Mouse (Mus musculus) CH12.LX (cell line): ENCODE results near the gene Cramp1l. TPM values are rescaled to one million over a fixed set of nuclear protein-coding genes. Genes with fewer than 3 reads are reported as not detected.

Experiments
- DNase-seq: peaks from one replicate; pipeline ENCODE4 v3.0.0-alpha.2; 2013; ENCODE audit errors: extremely low read depth
- H3K27ac ChIP-seq: 2 replicates; pipeline ENCODE4 v1.5.1; 2012; ENCODE audit warnings: low read depth, mild to moderate bottlenecking, control low read depth, moderate library complexity; ENCODE audit not compliant: insufficient read depth
- H3K27me3 ChIP-seq: replicated peaks from 2 replicates; pipeline ENCODE3; 2012; ENCODE audit warnings: inconsistent platforms
- H3K36me3 ChIP-seq, 2 experiments: replicated peaks in 1 of 2; 2 replicates each; pipeline versions ENCODE3 to v1.6.1; 2012; ENCODE audit warnings: inconsistent platforms in 1 of 2, low read length in 1 of 2, mild to moderate bottlenecking in 1 of 2, mixed read lengths in 1 of 2, moderate library complexity in 1 of 2; ENCODE audit not compliant: control insufficient read depth in 1 of 2, insufficient read depth in 1 of 2
- H3K4me1 ChIP-seq, 2 experiments: 2 replicates each; pipeline ENCODE4 v1.6.1; 2012; ENCODE audit warnings: inconsistent platforms in 1 of 2, moderate library complexity in 1 of 2; ENCODE audit not compliant: insufficient read depth in 2 of 2, control insufficient read depth in 1 of 2
- H3K4me2 ChIP-seq: 2 replicates; pipeline ENCODE4 v1.6.1; 2012; ENCODE audit warnings: low read depth, mild to moderate bottlenecking, control low read depth; ENCODE audit not compliant: poor library complexity, insufficient read depth, severe bottlenecking
- H3K4me3 ChIP-seq, 3 experiments: fragments of 150-350 bp in 1 of 3; sonication (generic) in 1 of 3; replicated peaks in 1 of 3; 2 replicates each; pipeline versions ENCODE3 to v1.5.1; 2011 to 2012; ENCODE audit warnings: low read depth in 2 of 3, low read length in 2 of 3, mild to moderate bottlenecking in 2 of 3, moderate library complexity in 2 of 3, control low read depth in 1 of 3, improper control_type of control experiment in 1 of 3, inconsistent platforms in 1 of 3, mixed read lengths in 1 of 3; ENCODE audit not compliant: poor library complexity in 1 of 3
- H3K79me2 ChIP-seq: replicated peaks from 2 replicates; pipeline ENCODE4 v1.6.1; 2012; ENCODE audit warnings: mild to moderate bottlenecking, moderate library complexity; ENCODE audit not compliant: control insufficient read depth, poor library complexity, insufficient read depth, severe bottlenecking; ENCODE audit errors: extremely low read depth
- H3K9ac ChIP-seq: 2 replicates; pipeline ENCODE4 v1.6.1; 2012; ENCODE audit warnings: low read depth, mild to moderate bottlenecking, control low read depth, moderate library complexity; ENCODE audit not compliant: insufficient read depth
- H3K9me3 ChIP-seq: replicated peaks from 2 replicates; pipeline ENCODE3; 2012; ENCODE audit warnings: low read length, inconsistent platforms, mixed read lengths
- E2F4 ChIP-seq: IDR thresholded peaks from 2 replicates; pipeline ENCODE4 v1.6.1; 2011; ENCODE audit warnings: low read depth, low read length, improper control_type of control experiment; ENCODE audit not compliant: insufficient replicate concordance
- ELF1 ChIP-seq: IDR thresholded peaks from 2 replicates; pipeline ENCODE4 v1.6.1; 2014; ENCODE audit warnings: low read depth, mild to moderate bottlenecking, inconsistent platforms, low read length, improper control_type of control experiment
- ETS1 ChIP-seq: conservative IDR thresholded peaks from 2 replicates; pipeline ENCODE4 v1.6.1; 2012; ENCODE audit warnings: low read depth, mild to moderate bottlenecking, inconsistent platforms, low read length, improper control_type of control experiment, moderate library complexity
- HCFC1 ChIP-seq: IDR thresholded peaks from 2 replicates; pipeline ENCODE4 v1.6.1; 2012; ENCODE audit warnings: low read depth, mild to moderate bottlenecking, inconsistent platforms, low read length, improper control_type of control experiment
- IRF4 ChIP-seq: IDR thresholded peaks from 2 replicates; pipeline ENCODE4 v1.6.1; 2014; ENCODE audit warnings: low read depth, mild to moderate bottlenecking, inconsistent platforms, low read length, improper control_type of control experiment
- JUN ChIP-seq: IDR thresholded peaks from 2 replicates; pipeline ENCODE4 v1.6.1; 2011; ENCODE audit warnings: low read depth, mild to moderate bottlenecking, low read length, improper control_type of control experiment, moderate library complexity; ENCODE audit not compliant: insufficient read depth
- MAFK ChIP-seq: IDR thresholded peaks from 2 replicates; pipeline ENCODE4 v1.6.1; 2011; ENCODE audit warnings: low read length, improper control_type of control experiment; ENCODE audit not compliant: insufficient replicate concordance
- MAZ ChIP-seq: IDR thresholded peaks from 2 replicates; pipeline ENCODE4 v1.6.1; 2012; ENCODE audit warnings: low read depth, mild to moderate bottlenecking, inconsistent platforms, low read length, improper control_type of control experiment, moderate library complexity
- MXI1 ChIP-seq: IDR thresholded peaks from 2 replicates; pipeline ENCODE4 v1.6.1; 2011; ENCODE audit warnings: mild to moderate bottlenecking, low read depth, low read length, improper control_type of control experiment
- MYC ChIP-seq: IDR thresholded peaks from 2 replicates; pipeline ENCODE4 v1.6.1; 2011; ENCODE audit warnings: low read depth, mild to moderate bottlenecking, improper control_type of control experiment, low read length
- NELFE ChIP-seq: IDR thresholded peaks from 2 replicates; pipeline ENCODE4 v1.6.1; 2011; ENCODE audit warnings: low read depth, low read length, improper control_type of control experiment
- NRF1 ChIP-seq: IDR thresholded peaks from 2 replicates; pipeline ENCODE4 v1.6.1; 2014; ENCODE audit warnings: low read depth, mild to moderate bottlenecking, inconsistent platforms, low read length, improper control_type of control experiment, moderate library complexity
- POLR2A ChIP-seq: IDR thresholded peaks from 2 replicates; pipeline ENCODE4 v1.6.1; 2011; ENCODE audit warnings: low read depth, mild to moderate bottlenecking, improper control_type of control experiment, low read length
- RAD21 ChIP-seq: IDR thresholded peaks from 2 replicates; pipeline ENCODE4 v1.6.1; 2011; ENCODE audit warnings: low read depth, mild to moderate bottlenecking, low read length, improper control_type of control experiment, moderate library complexity
- RCOR1 ChIP-seq: conservative IDR thresholded peaks from 2 replicates; pipeline ENCODE4 v1.6.1; 2012; ENCODE audit warnings: low read depth, mild to moderate bottlenecking, inconsistent platforms, low read length, improper control_type of control experiment
- TBP ChIP-seq: conservative IDR thresholded peaks from 2 replicates; pipeline ENCODE4 v1.6.1; 2011; ENCODE audit warnings: low read depth, low read length, improper control_type of control experiment
- TCF12 ChIP-seq: IDR thresholded peaks from 2 replicates; pipeline ENCODE4 v1.6.1; 2014; ENCODE audit warnings: low read depth, mild to moderate bottlenecking, inconsistent platforms, low read length, improper control_type of control experiment
- UBTF ChIP-seq: IDR thresholded peaks from 2 replicates; pipeline ENCODE4 v1.6.1; 2012; ENCODE audit warnings: low read depth, mild to moderate bottlenecking, inconsistent platforms, low read length, improper control_type of control experiment, moderate library complexity
- USF1 ChIP-seq: IDR thresholded peaks from 2 replicates; pipeline ENCODE4 v1.6.1; 2014; ENCODE audit warnings: low read depth, mild to moderate bottlenecking, inconsistent platforms, low read length, improper control_type of control experiment
- USF2 ChIP-seq: conservative IDR thresholded peaks from 2 replicates; pipeline ENCODE4 v1.6.1; 2011; ENCODE audit warnings: low read depth, low read length, improper control_type of control experiment
- ZMIZ1 ChIP-seq: IDR thresholded peaks from 2 replicates; pipeline ENCODE4 v1.6.1; 2012; ENCODE audit warnings: low read depth, mild to moderate bottlenecking, inconsistent platforms, low read length, improper control_type of control experiment
- ZNF384 ChIP-seq: IDR thresholded peaks from 2 replicates; pipeline ENCODE4 v1.6.1; 2012; ENCODE audit warnings: low read depth, low read length, improper control_type of control experiment, inconsistent platforms
- dilution Hi-C: fragments of 300-500 bp; cut with MboI; formaldehyde crosslinking; loops from 2 replicates; pipeline ENCODE4 v1.14.3; 2020; ENCODE audit warnings: low sequenced_read_pairs; ENCODE audit not compliant: extremely low pct_unique_long_range_greater_than_20kb, extremely low pct_ligation_motif_present
- in situ Hi-C: fragments of 300-500 bp; cut with MboI; formaldehyde crosslinking; loops from 3 replicates; pipeline ENCODE4 v1.14.3; 2019; ENCODE audit warnings: low sequenced_read_pairs, low pct_ligation_motif_present, low pct_unique_long_range_greater_than_20kb, mixed read lengths
- polyA plus RNA-seq: library from polyadenylated mRNA; unstranded; fragments of >175 nt; gene quantifications from 2 replicates; pipeline ENCODE4 v1.2.1, GENCODE M21; 2012; ENCODE audit warnings: low read depth; ENCODE audit not compliant: insufficient read length
- total RNA-seq, 2 experiments: library from RNA; depleted of rRNA; stranded (reverse); fragments of 300-350 nt in 1 of 2; fragments of >200 nt in 1 of 2; gene quantifications; 2 replicates each; pipeline ENCODE4 v1.2.3; 2012 to 2014

Cramp1l gene
- total and polyA plus RNA-seq, 3 experiments, result 2.1 to 6.9 (median 4.3) TPM

DNA sequence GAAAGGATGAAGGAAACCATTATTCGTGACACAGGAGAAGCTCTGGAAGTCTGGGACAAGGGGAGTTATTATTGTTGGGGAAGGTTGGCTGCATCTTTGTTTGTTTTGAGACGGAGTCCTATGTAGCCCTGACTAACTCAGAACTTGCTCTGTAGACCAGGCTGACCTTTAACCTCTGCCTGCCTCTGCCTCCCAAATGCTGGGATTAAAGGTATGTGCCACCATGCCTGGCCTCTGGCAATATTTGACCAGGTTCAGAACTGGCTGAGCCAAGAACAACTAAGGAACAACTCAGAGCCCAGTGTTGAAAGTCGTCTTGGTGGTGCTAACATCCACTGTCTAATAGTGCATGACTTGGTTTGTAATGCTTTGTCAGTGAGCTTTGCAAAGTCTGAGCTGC is 49.6 kb upstream of the Cramp1l start:
- H3K9ac ChIP-seq, result no peak overlapping the region
- peaks cover 12 to 26% of the 10 kb centered on the region in 2 experiments for H3K4me1 ChIP-seq
- TF ChIP-seq TBP, result no peak
- no peak for TF ChIP-seq E2F4
- no peak for TF ChIP-seq TCF12
- no peak for TF ChIP-seq NELFE
- no peak for TF ChIP-seq ETS1
- TF ChIP-seq HCFC1, result no peak
- TF ChIP-seq ZMIZ1, result no peak
- TF ChIP-seq MAZ, result no peak
- TF ChIP-seq IRF4, result no peak
- TF ChIP-seq UBTF, result no peak
- no peak for TF ChIP-seq NRF1
- TF ChIP-seq ZNF384, result no peak
- TF ChIP-seq JUN, result no peak
- no peaks in the 10 kb centered on the region for H3K79me2 ChIP-seq
- no peak overlapping the region for H3K27ac ChIP-seq
- H3K4me3 ChIP-seq, result no peak overlapping the region
- in situ Hi-C loops, result no loop called here
- peaks cover 31 to 91% of the 10 kb centered on the region in 2 experiments for H3K36me3 ChIP-seq
- H3K4me2 ChIP-seq, result no peak overlapping the region
- no peak for DNase-seq
- H3K9me3 ChIP-seq, result no peaks in the 10 kb centered on the region
- no peaks in the 10 kb centered on the region for H3K27me3 ChIP-seq
- dilution Hi-C loops, result no loop called here

DNA sequence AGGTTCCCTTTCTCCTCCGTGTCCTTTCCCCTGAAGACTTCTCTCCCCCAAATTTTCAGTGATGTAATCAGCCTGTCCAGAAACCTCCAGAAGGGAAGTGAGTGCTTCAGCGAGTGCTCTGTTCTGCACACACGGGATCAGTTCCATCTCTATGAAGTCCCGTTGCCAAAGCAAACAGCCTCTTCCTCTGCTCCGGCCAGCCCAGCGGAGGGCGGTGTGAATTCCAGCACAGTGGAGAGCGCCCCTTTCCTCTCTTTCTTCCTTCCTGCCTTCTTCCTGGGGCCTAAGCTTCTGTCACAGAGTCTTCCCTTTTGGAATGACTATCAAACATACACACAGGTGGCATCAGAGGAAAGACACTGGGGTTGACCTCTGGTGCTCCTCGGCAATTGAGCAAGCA is 48.8 kb upstream of the Cramp1l start:
- in situ Hi-C loops, result no loop called here
- no peak overlapping the region for H3K27ac ChIP-seq
- TF ChIP-seq TCF12 (no peak), IRF4 (no peak), MXI1 (no peak), USF2 (no peak), RAD21 (no peak), MYC (no peak), MAZ (no peak), POLR2A (no peak), USF1 (no peak), NRF1 (no peak), MAFK (no peak), RCOR1 (no peak), JUN (no peak), ZMIZ1 (no peak), ELF1 (no peak)
- no peaks in the 10 kb centered on the region for H3K27me3 ChIP-seq
- H3K79me2 ChIP-seq, result no peaks in the 10 kb centered on the region
- dilution Hi-C loops, result no loop called here
- no peak overlapping the region for H3K4me3 ChIP-seq
- H3K4me1 ChIP-seq, result peaks cover 12 to 26% of the 10 kb centered on the region in 2 experiments
- no peak overlapping the region for H3K4me2 ChIP-seq
- peaks cover 29 to 90% of the 10 kb centered on the region in 2 experiments for H3K36me3 ChIP-seq
- no peak overlapping the region for H3K9ac ChIP-seq
- no peak for DNase-seq
- no peaks in the 10 kb centered on the region for H3K9me3 ChIP-seq
